In genomic region chr3:133482887-133483286, GRCm38 (mm10) we compare ENCODE assay signal across 25 mouse cellular contexts.
A peak's percentile ranks its signal among the peaks of the same experiment; 100 is the strongest.
DNase-seq lines count a peak whose midpoint lies in the region; ATAC-seq and TF ChIP-seq lines count a peak whose summit lies in the region.
"Had no signal": no experiment of that assay in that cellular context is flagged by ENCODE, and none has a peak within 500 bp of the region (broad histone marks: within the 10 kb centered on the region; RNA-seq: fewer than 3 reads in every experiment).

No protein-coding gene starts in this region.

- no peak for TF ChIP-seq CTCF in kidney, adult 2 months (conservative IDR thresholded peaks at IDR 0.05; ENCODE audit: insufficient read depth, insufficient read length, low read depth, low read length)
- no peak for TF ChIP-seq CTCF in brain, embryonic 14.5 days (IDR thresholded peaks at IDR 0.05; ENCODE audit: borderline replicate concordance, extremely low read depth, insufficient read depth, insufficient read length)

- H3K9me3 ChIP-seq in forebrain, embryonic 13.5 days (replicated peaks) = no peaks in the 10 kb centered on the region
- no peaks in the 10 kb centered on the region for H3K9me3 ChIP-seq in forebrain, embryonic 12.5 days
- no peaks in the 10 kb centered on the region for H3K9me3 ChIP-seq in kidney, embryonic 14.5 days (ENCODE audit: control insufficient read depth, low read length)
- no peaks in the 10 kb centered on the region for H3K9me3 ChIP-seq in forebrain, embryonic 16.5 days (ENCODE audit: control insufficient read depth, low read length)
- H3K9me3 ChIP-seq: embryonic facial prominence, embryonic 10.5 days; heart, embryonic 13.5 days; intestine, embryonic 15.5 days; liver, embryonic 12.5 days; midbrain, embryonic 10.5 days had no signal

- no peak overlapping the region for H3K4me3 ChIP-seq in forebrain, embryonic 13.5 days
- no peak overlapping the region for H3K4me3 ChIP-seq in forebrain, embryonic 12.5 days (replicated peaks)
- no peak overlapping the region for H3K4me3 ChIP-seq in kidney, adult 2 months (ENCODE audit: insufficient read depth, low read depth, low read length)
- H3K4me3 ChIP-seq in kidney, embryonic 14.5 days (ENCODE audit: low read length) = no peak overlapping the region
- no peak overlapping the region for H3K4me3 ChIP-seq in forebrain, embryonic 16.5 days (replicated peaks; ENCODE audit: low read length)
- H3K4me3 ChIP-seq: embryonic facial prominence, embryonic 10.5 days; heart, adult 2 months; heart, embryonic 13.5 days; intestine, embryonic 15.5 days; layer of hippocampus, adult 2 months; liver, embryonic 12.5 days; midbrain, embryonic 10.5 days had no signal

- H3K36me3 ChIP-seq in forebrain, embryonic 13.5 days (ENCODE audit: poor library complexity, severe bottlenecking) = peaks cover 75% of the 10 kb centered on the region
- peaks cover 71% of the 10 kb centered on the region for H3K36me3 ChIP-seq in forebrain, embryonic 12.5 days (replicated peaks)
- peaks cover 5% of the 10 kb centered on the region for H3K36me3 ChIP-seq in kidney, adult 2 months (ENCODE audit: control insufficient read depth, insufficient read depth, low read length)
- H3K36me3 ChIP-seq in kidney, embryonic 14.5 days (ENCODE audit: control insufficient read depth, insufficient read depth, low read length) = peaks cover 58% of the 10 kb centered on the region
- peaks cover 41% of the 10 kb centered on the region for H3K36me3 ChIP-seq in forebrain, embryonic 16.5 days (ENCODE audit: control insufficient read depth, insufficient read depth)

- peak; percentile 27 for DNase-seq in kidney, adult 2 months
- DNase-seq in brain, embryonic 14.5 days (ENCODE audit: low read depth) = peak; percentile 84
- DNase-seq: adrenal gland, adult 2 months; gastrocnemius, postnatal 14 days; heart, adult 2 months; kidney, postnatal 14 days; layer of hippocampus, postnatal 36 days; lung, adult 18-20 months; lung, postnatal 10 days; right cerebral cortex, adult 18-20 months; right cerebral cortex, postnatal 4 days; thymus, postnatal 14 days had no signal

- TF ChIP-seq POLR2A in kidney, adult 2 months (IDR thresholded peaks at IDR 0.05; ENCODE audit: low read depth, low read length) = no peak
- no peak for TF ChIP-seq POLR2A in brain, embryonic 14.5 days (IDR thresholded peaks at IDR 0.05; ENCODE audit: borderline replicate concordance, extremely low read depth, insufficient read depth, insufficient read length, poor library complexity, severe bottlenecking)

- no peaks in the 10 kb centered on the region for H3K4me1 ChIP-seq in forebrain, embryonic 13.5 days
- no peaks in the 10 kb centered on the region for H3K4me1 ChIP-seq in forebrain, embryonic 12.5 days
- no peaks in the 10 kb centered on the region for H3K4me1 ChIP-seq in kidney, adult 2 months (ENCODE audit: control insufficient read depth, insufficient read depth, low read length)
- no peaks in the 10 kb centered on the region for H3K4me1 ChIP-seq in kidney, embryonic 14.5 days (ENCODE audit: control insufficient read depth, insufficient read depth, low read length)
- no peaks in the 10 kb centered on the region for H3K4me1 ChIP-seq in forebrain, embryonic 16.5 days (replicated peaks; ENCODE audit: control insufficient read depth, insufficient read depth, low read length)
- H3K4me1 ChIP-seq: embryonic facial prominence, embryonic 10.5 days; heart, embryonic 13.5 days; intestine, embryonic 15.5 days; liver, embryonic 12.5 days; midbrain, embryonic 10.5 days had no signal

- no peaks in the 10 kb centered on the region for H3K27me3 ChIP-seq in forebrain, embryonic 13.5 days
- no peaks in the 10 kb centered on the region for H3K27me3 ChIP-seq in forebrain, embryonic 12.5 days
- no peaks in the 10 kb centered on the region for H3K27me3 ChIP-seq in kidney, adult 2 months (replicated peaks; ENCODE audit: control insufficient read depth, insufficient read depth, low read length)
- no peaks in the 10 kb centered on the region for H3K27me3 ChIP-seq in kidney, embryonic 14.5 days (ENCODE audit: control insufficient read depth, insufficient read depth, low read length)
- no peaks in the 10 kb centered on the region for H3K27me3 ChIP-seq in forebrain, embryonic 16.5 days (replicated peaks; ENCODE audit: control insufficient read depth, insufficient read depth, low read length)
- H3K27me3 ChIP-seq: heart, embryonic 13.5 days; intestine, embryonic 15.5 days; liver, embryonic 12.5 days had no signal

- H3K9ac ChIP-seq in forebrain, embryonic 13.5 days = no peak overlapping the region
- no peak overlapping the region for H3K9ac ChIP-seq in forebrain, embryonic 12.5 days
- no peak overlapping the region for H3K9ac ChIP-seq in kidney, embryonic 14.5 days (ENCODE audit: low read depth, low read length)
- H3K9ac ChIP-seq in forebrain, embryonic 16.5 days (replicated peaks; ENCODE audit: low read depth, low read length) = no peak overlapping the region
- H3K9ac ChIP-seq: heart, embryonic 13.5 days; hindbrain, embryonic 14.5 days; intestine, embryonic 15.5 days; liver, embryonic 12.5 days had no signal

- H3K4me2 ChIP-seq in forebrain, embryonic 13.5 days = no peak overlapping the region
- H3K4me2 ChIP-seq in forebrain, embryonic 12.5 days = no peak overlapping the region
- no peak overlapping the region for H3K4me2 ChIP-seq in kidney, embryonic 14.5 days (replicated peaks; ENCODE audit: low read depth, low read length)
- no peak overlapping the region for H3K4me2 ChIP-seq in forebrain, embryonic 16.5 days (ENCODE audit: low read length)
- H3K4me2 ChIP-seq: heart, embryonic 13.5 days; hindbrain, embryonic 14.5 days; intestine, embryonic 15.5 days; liver, embryonic 12.5 days had no signal

- 73% methylated on average over 1 of the region's 1 CpGs for WGBS in forebrain, embryonic 13.5 days
- WGBS in forebrain, embryonic 12.5 days = 78% methylated on average over 1 of the region's 1 CpGs
- WGBS in kidney, adult 2 months = 81% methylated on average over 1 of the region's 1 CpGs
- 93% methylated on average over 1 of the region's 1 CpGs for WGBS in kidney, embryonic 14.5 days
- 52% methylated on average over 1 of the region's 1 CpGs for WGBS in forebrain, embryonic 16.5 days

- no peak overlapping the region for H3K27ac ChIP-seq in forebrain, embryonic 13.5 days
- no peak overlapping the region for H3K27ac ChIP-seq in forebrain, embryonic 12.5 days
- no peak overlapping the region for H3K27ac ChIP-seq in kidney, adult 2 months (ENCODE audit: insufficient read depth, low read depth, low read length)
- H3K27ac ChIP-seq in kidney, embryonic 14.5 days (ENCODE audit: low read depth, low read length) = no peak overlapping the region
- no peak overlapping the region for H3K27ac ChIP-seq in forebrain, embryonic 16.5 days (ENCODE audit: low read length)
- H3K27ac ChIP-seq: embryonic facial prominence, embryonic 10.5 days; heart, adult 2 months; heart, embryonic 13.5 days; hindbrain, embryonic 14.5 days; intestine, embryonic 15.5 days; layer of hippocampus, adult 2 months; liver, embryonic 12.5 days; midbrain, embryonic 10.5 days had no signal

- ATAC-seq in forebrain, embryonic 13.5 days = peak; percentile 86
- ATAC-seq in forebrain, embryonic 12.5 days (ENCODE audit: low FRiP score) = no peak
- no peak for ATAC-seq in kidney, embryonic 14.5 days (ENCODE audit: low FRiP score, low TSS enrichment)
- ATAC-seq in forebrain, embryonic 16.5 days = peak; percentile 95
- no peak for ATAC-seq in monocyte, adult 5-6 weeks (replicated peaks; ENCODE audit: insufficient number of reproducible peaks, low FRiP score, low TSS enrichment, poor library complexity, severe bottlenecking)
- ATAC-seq: intestine, embryonic 15.5 days; liver, embryonic 12.5 days; midbrain, embryonic 16.5 days had no signal

Comparison
In these comparisons a context has a peak if more than half of its experiments do, and no peak if none do; other contexts are left out.
1. ATAC-seq: peak in forebrain, embryonic 13.5 days (single experiment) and forebrain, embryonic 16.5 days (single experiment); none in forebrain, embryonic 12.5 days (single experiment), kidney, embryonic 14.5 days (single experiment) and monocyte, adult 5-6 weeks (single experiment).